Mouse (Mus musculus): Measurements from ENCODE around the gene Hectd1. TPM values are rescaled to one million over a fixed set of nuclear protein-coding genes. Genes with fewer than 3 reads are reported as not detected.

The Hectd1 gene
- total RNA-seq, 2 experiments from 2014 or later, result 81.7 to 85.4 TPM

GRCm38 (mm10) chr12:51844771-51845256, 15.5 kb upstream of the Hectd1 start:
- DNase-seq (ENCODE audit: low spot score in 2 of 2), result peak; percentile 84 to 92

- no peak for DNase-seq (ENCODE audit: low spot score in 2 of 2)
Observed at GRCm38 (mm10) chr12:51843576-51844520, 14.5 kb upstream of the Hectd1 start.

GRCm38 (mm10) chr12:51842081-51842864, 12.9 kb upstream of the Hectd1 start:
- no peak for DNase-seq (ENCODE audit: low spot score in 2 of 2)

GRCm38 (mm10) chr12:51839856-51840255, 10.5 kb upstream of the Hectd1 start:
- DNase-seq (ENCODE audit: low spot score in 2 of 2), result no peak

- DNase-seq (ENCODE audit: low spot score in 2 of 2), result no peak
Observed at GRCm38 (mm10) chr12:51835219-51835618, 5.9 kb upstream of the Hectd1 start.

- no peak for DNase-seq (ENCODE audit: low spot score in 2 of 2)
Observed at GRCm38 (mm10) chr12:51831931-51832330, 2.6 kb upstream of the Hectd1 start.

- no peak for DNase-seq (ENCODE audit: low spot score in 2 of 2)
Observed at GRCm38 (mm10) chr12:51831296-51831695, 2.0 kb upstream of the Hectd1 start.

GRCm38 (mm10) chr12:51830671-51831070, 1.3 kb upstream of the Hectd1 start:
- DNase-seq (ENCODE audit: low spot score in 2 of 2), result no peak

- DNase-seq (ENCODE audit: low spot score in 2 of 2), result no peak
Observed at GRCm38 (mm10) chr12:51830077-51830402, 704 bp upstream of the Hectd1 start.

- peak in 1 of 2 experiments; percentile 17 for DNase-seq (ENCODE audit: low spot score in 2 of 2)
Observed at GRCm38 (mm10) chr12:51828716-51829289, 533 bp downstream of the Hectd1 start.

GRCm38 (mm10) chr12:51827958-51828650, 1.2 kb downstream of the Hectd1 start:
- DNase-seq (ENCODE audit: low spot score in 2 of 2), result no peak

GRCm38 (mm10) chr12:51825338-51825737, 4.0 kb downstream of the Hectd1 start:
- DNase-seq (ENCODE audit: low spot score in 2 of 2), result no peak

GRCm38 (mm10) chr12:51823311-51823710, 6.0 kb downstream of the Hectd1 start:
- no peak for DNase-seq (ENCODE audit: low spot score in 2 of 2)

GRCm38 (mm10) chr12:51822861-51823260, 6.5 kb downstream of the Hectd1 start:
- no peak for DNase-seq (ENCODE audit: low spot score in 2 of 2)

- no peak for DNase-seq (ENCODE audit: low spot score in 2 of 2)
Observed at GRCm38 (mm10) chr12:51822236-51822635, 7.1 kb downstream of the Hectd1 start.

GRCm38 (mm10) chr12:51821256-51821655, 8.1 kb downstream of the Hectd1 start:
- DNase-seq (ENCODE audit: low spot score in 2 of 2), result no peak

- no peak for DNase-seq (ENCODE audit: low spot score in 2 of 2)
Observed at GRCm38 (mm10) chr12:51819951-51820498, 9.3 kb downstream of the Hectd1 start.

- no peak for DNase-seq (ENCODE audit: low spot score in 2 of 2)
Observed at GRCm38 (mm10) chr12:51817815-51818613, 11.3 kb downstream of the Hectd1 start.

GRCm38 (mm10) chr12:51811388-51812140, 17.8 kb downstream of the Hectd1 start:
- DNase-seq (ENCODE audit: low spot score in 2 of 2), result no peak
